Mouse (Mus musculus): Measurements from ENCODE around the gene Slc43a1.

DNA sequence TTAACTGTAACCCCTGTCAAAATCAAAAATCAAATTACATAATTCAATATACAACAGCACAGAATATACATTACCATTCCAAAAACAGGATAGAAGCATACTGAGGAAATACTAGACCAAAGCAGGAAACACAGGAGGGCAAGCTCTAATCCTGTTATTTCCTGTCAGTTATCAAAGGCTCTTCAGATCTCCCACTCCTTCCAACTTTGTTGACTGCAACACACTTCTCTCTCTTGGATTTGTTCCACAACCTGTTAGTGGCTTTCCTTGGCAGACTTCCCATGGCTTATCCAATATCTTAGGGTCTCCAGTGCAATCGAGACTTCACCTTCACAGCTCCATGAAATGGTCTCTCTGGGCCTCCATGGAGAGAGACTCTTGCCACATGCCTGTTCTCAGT, 6.6 kb downstream of the Slc43a1 start:
- TF ChIP-seq CTCF (conservative IDR thresholded peaks at IDR 0.05; ENCODE audit: insufficient read depth, insufficient read length, low read depth, low read length) (no peak), POLR2A (IDR thresholded peaks at IDR 0.05; ENCODE audit: low read depth, low read length) (no peak)
